Mouse (Mus musculus): Measurements from ENCODE around the gene Pvr. TPM values are rescaled to one million over a fixed set of nuclear protein-coding genes. Genes with fewer than 3 reads are reported as not detected.

Gene Pvr
- polyA plus RNA-seq, 1 experiment from 2014 or later, result 38.0 TPM

DNA sequence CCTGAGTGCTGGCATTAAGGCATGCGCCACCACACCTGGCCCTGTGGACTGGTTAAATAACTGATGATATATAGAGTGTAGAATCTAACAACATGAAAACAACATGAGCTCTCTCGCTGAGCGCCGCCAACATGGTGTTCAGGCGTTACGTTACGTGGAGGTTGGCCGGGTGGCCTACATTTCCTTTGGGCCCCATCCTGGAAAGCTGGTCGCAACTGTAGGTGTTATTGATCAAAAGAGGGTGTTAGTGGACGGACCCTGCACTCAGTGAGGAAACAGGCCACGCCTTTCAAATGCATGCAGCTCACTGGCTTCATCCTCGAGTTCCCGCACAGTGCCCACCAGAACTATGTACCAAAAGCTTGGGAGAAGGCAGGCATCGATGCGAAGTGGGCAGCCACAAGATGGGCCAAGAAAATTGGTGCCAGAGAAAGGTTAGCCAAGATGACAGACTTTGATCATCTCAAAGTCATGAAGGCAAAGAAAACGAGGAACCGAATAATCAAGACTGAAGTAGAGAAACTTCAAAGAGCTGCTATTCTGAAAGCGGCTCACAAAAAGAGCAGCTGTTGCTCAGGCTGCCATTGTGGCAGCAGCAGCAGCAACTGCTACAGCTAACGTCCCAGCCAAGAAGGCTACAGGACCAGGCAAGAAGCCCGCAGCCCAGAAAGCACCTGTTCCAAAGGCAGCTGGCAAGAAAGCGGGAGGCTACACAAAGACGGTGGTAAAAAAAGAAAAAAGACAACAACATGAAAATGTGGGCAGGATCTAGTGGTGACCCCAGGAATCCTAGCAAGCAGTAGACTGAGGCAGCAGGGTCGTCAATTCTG is 9.1 kb downstream of the Pvr start:
- ATAC-seq (no peak), DNase-seq (ENCODE audit: low read depth, low spot score) (no peak)
- TF ChIP-seq CTCF (IDR thresholded peaks at IDR 0.05), result no peak
- ChIA-PET CTCF (interaction anchor here (0.7 to 3.1 kb wide), 10 partner anchors 8 to 72 kb away, joined by 3 to 17 read pairs (median 4); no protein-coding TSS in a partner anchor), POLR2A (interaction anchor here (0.6 to 1.4 kb wide), 5 partner anchors 8 to 221 kb away, joined by 3 to 4 read pairs (median 3); no protein-coding TSS in a partner anchor)
- in situ Hi-C loops (cut with MboI; ENCODE audit: low pct_unique_long_range_greater_than_20kb), result loop anchor here (5.0 kb wide), 1 partner anchor 45 kb away; no protein-coding TSS in a partner anchor
- no peaks in the 10 kb centered on the region for H3K27me3 ChIP-seq

DNA sequence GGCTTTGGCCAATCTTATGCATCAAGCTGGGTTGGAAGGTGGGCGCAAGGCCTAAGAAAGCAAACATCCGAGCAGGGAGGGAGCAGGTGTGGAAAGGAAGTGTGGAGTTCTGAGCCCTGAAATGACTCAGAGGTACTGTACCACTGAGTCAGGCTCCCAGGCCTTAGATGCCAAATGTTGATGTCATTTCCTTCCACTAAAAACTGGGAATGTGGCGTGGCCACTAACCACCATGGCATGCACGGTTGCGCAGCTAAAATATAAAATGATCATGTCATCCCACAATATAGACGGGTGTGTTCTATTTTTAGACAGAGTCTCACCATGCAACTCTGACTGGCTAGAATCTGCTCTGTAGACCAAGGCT is 9.7 kb downstream of the Pvr start:
- DNase-seq (ENCODE audit: low read depth, low spot score) (peak; percentile 95), ATAC-seq (peak; percentile 93)
- in situ Hi-C loops (cut with MboI; ENCODE audit: low pct_unique_long_range_greater_than_20kb), result loop anchor here (5.0 kb wide), 1 partner anchor 46 kb away; no protein-coding TSS in a partner anchor
- TF ChIP-seq CTCF (IDR thresholded peaks at IDR 0.05), result no peak
- POLR2A ChIA-PET, result interaction anchor here (0.7 to 1.4 kb wide), 3 partner anchors 9 to 49 kb away, joined by 3 read pairs; no protein-coding TSS in a partner anchor
- H3K27me3 ChIP-seq, result no peaks in the 10 kb centered on the region
- CTCF ChIA-PET, result interaction anchor here (0.7 to 3.1 kb wide), 10 partner anchors 9 to 72 kb away, joined by 3 to 17 read pairs (median 4); no protein-coding TSS in a partner anchor

DNA sequence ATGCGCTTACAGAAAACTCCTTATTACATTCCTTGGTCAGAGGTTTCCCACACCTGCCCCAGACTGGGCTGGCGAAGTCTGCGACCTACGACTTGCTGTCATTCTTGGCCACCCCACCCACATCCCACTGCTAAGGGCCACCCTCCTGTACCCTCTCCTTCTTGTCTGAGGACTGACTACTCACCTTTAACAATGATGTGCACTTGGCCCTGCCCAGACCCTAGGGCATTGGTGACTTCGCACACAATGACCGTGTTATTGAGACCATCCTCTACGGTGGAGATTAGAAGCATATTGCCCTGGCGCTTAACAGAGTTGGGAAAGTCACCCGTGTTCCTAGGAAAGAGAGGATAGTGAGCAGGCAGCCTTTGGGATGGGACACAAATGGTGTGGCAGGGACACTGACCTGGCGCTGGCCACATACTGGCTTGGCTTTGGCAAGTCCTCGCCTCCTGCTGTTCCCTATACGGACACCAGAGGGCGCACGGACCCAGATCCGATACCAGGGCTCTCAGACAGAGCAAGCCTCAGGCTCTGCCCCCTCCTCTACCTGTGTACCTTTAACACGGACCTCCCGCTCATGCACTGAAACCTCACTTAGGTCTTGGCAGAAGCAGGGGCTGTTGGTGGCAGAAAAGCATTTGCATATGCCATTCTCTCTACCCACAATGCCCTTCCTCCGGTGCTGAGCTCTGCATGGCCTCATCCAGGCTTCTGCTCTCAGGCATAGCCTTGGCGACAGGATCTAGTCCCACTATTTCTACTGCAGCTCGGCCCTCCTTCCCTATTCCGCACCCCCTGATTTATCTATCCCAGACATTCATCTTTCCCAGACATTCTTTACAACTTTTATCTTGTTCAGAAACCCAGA is 10.3 kb downstream of the Pvr start:
- ATAC-seq (peak; percentile 56), DNase-seq (ENCODE audit: low read depth, low spot score) (no peak)
- peak; percentile 81 for TF ChIP-seq CTCF (IDR thresholded peaks at IDR 0.05)
- ChIA-PET POLR2A (interaction anchor here (0.7 to 1.0 kb wide), 3 partner anchors 46 to 50 kb away, joined by 3 to 5 read pairs (median 3); no protein-coding TSS in a partner anchor), CTCF (interaction anchor here (0.7 to 3.1 kb wide), 10 partner anchors 10 to 71 kb away, joined by 3 to 17 read pairs (median 4); no protein-coding TSS in a partner anchor)
- no peaks in the 10 kb centered on the region for H3K27me3 ChIP-seq
- in situ Hi-C loops (cut with MboI; ENCODE audit: low pct_unique_long_range_greater_than_20kb), result loop anchor here (5.0 kb wide), 1 partner anchor 47 kb away; no protein-coding TSS in a partner anchor

DNA sequence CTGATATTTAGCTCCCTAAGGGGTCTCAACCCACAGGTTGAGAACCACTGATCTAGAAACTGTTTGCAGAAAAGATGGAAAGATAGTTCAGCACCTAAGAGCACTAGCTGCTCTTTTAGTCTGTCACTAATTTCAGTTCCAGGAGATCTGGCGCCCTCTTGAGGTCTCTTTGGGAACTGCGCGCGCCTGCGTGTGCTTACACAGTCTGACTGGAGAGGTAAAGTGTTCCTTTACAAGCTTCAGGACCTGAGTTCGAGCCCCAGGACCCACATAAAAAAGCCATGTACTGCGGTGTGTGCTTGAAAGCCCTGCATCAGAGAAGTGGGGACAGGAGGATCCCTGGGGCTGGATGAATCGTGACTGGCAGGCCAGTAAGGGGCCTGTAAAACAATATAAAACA is 31.1 kb downstream of the Pvr start:
- DNase-seq (ENCODE audit: low read depth, low spot score) (no peak), ATAC-seq (no peak)
- ChIA-PET POLR2A (no interaction called here), CTCF (interaction anchor here (0.6 to 1.4 kb wide), 7 partner anchors 9 to 191 kb away, joined by 3 to 6 read pairs (median 3); partner anchors contain the start of gene Apoe)
- peaks cover 3% of the 10 kb centered on the region for H3K27me3 ChIP-seq
- in situ Hi-C loops (cut with MboI; ENCODE audit: low pct_unique_long_range_greater_than_20kb), result no loop called here
- peak; percentile 80 for TF ChIP-seq CTCF (IDR thresholded peaks at IDR 0.05)

DNA sequence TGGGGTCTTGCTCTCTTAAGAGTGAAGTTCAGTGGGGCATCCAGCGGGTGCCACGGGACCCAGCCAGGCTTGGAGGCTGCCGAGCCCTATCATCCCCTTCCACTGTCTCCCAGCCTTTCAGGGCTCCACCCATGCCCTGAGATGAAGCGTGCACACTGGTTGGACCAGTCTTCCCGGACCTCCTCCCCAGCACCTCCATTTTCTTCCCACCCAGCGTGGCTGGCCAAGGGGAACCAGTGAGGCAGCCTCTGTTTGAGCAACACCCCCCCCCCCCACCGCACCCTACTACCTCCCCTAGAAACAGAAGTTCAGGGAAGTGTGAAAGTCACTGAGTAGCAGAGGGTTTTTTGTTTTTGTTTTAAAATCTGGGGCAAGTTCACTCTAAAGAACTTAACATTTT is 33.1 kb downstream of the Pvr start, which contains the start of gene Ceacam19:
TSS of gene Ceacam19 (minus strand) at position 117 of the 400 bp plus-strand sequence.
- TF ChIP-seq CTCF (IDR thresholded peaks at IDR 0.05), result no peak
- ATAC-seq (peak; percentile 21), DNase-seq (ENCODE audit: low read depth, low spot score) (no peak)
- POLR2A ChIA-PET, result no interaction called here
- in situ Hi-C loops (cut with MboI; ENCODE audit: low pct_unique_long_range_greater_than_20kb), result no loop called here
- H3K27me3 ChIP-seq, result peaks cover 3% of the 10 kb centered on the region
- CTCF ChIA-PET, result interaction anchor here (1.1 kb wide), 1 partner anchor 16 kb away, joined by 3 read pairs; no protein-coding TSS in a partner anchor

DNA sequence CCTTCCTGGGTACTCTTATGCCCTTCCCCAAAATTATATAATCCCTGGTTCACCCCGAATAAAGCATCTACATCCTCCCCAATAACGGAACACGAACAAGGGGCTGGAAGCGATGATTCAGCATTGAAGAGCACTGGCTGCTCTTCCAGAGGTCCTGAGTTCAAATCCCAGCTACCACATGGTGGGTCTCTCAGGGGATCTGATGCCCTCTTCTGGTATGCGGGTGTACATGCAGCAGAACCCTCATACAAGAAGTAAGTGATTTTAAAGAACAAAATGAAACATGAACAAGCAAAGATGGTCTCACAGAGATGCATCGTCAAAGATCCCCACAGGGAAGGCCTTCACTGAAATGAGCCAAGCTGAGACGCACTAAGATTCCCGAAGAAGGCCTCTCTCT is 40.2 kb downstream of the Pvr start:
- no peaks in the 10 kb centered on the region for H3K27me3 ChIP-seq
- in situ Hi-C loops (cut with MboI; ENCODE audit: low pct_unique_long_range_greater_than_20kb), result no loop called here
- ATAC-seq (no peak), DNase-seq (ENCODE audit: low read depth, low spot score) (no peak)
- CTCF ChIA-PET, result interaction anchor here (1.5 to 1.7 kb wide), 3 partner anchors 9 to 80 kb away, joined by 3 to 6 read pairs (median 3); no protein-coding TSS in a partner anchor
- POLR2A ChIA-PET, result no interaction called here
- TF ChIP-seq CTCF (IDR thresholded peaks at IDR 0.05), result peak; percentile 59

DNA sequence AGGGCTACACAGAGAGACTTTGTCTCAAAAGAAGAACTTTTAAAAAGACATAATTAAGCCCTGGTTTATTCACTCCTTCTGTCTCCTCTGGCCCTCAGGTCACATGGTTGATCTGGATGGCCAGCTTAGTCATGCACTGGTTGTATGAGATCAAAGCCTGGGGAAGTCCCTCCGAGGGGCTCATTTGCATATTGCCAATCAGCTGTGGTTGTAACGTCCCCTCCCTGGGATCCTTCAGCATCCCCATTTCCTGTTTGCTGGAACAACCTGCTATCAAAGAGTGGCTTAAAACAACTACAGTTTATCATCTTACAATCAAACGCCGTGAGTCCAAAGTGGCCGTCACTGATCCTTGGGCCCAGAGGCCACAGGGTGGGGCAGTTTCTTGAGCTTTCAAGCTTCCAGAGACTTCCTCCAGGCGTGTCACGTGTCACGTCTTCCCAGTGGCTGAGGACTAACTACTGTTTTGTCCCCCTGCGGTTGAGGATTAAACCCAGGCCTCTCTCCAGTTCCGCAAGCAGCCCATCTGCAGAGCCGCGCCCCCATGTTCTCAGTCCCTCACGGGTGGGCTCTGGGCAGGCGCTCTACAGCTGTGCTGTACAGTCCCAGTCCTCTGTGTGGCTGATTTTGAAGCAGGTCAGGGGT is 44.1 kb downstream of the Pvr start:
- in situ Hi-C loops (cut with MboI; ENCODE audit: low pct_unique_long_range_greater_than_20kb), result loop anchor here (5.0 kb wide), 1 partner anchor 80 kb away; no protein-coding TSS in a partner anchor
- POLR2A ChIA-PET, result no interaction called here
- peak; percentile 64 for ATAC-seq
- peak; percentile 35 for DNase-seq (ENCODE audit: low read depth, low spot score)
- CTCF ChIA-PET, result interaction anchor here (0.9 to 2.5 kb wide), 7 partner anchors 8 to 128 kb away, joined by 3 to 9 read pairs (median 3); partner anchors contain the start of gene Cblc
- no peak for TF ChIP-seq CTCF (IDR thresholded peaks at IDR 0.05)
- H3K27me3 ChIP-seq, result no peaks in the 10 kb centered on the region

DNA sequence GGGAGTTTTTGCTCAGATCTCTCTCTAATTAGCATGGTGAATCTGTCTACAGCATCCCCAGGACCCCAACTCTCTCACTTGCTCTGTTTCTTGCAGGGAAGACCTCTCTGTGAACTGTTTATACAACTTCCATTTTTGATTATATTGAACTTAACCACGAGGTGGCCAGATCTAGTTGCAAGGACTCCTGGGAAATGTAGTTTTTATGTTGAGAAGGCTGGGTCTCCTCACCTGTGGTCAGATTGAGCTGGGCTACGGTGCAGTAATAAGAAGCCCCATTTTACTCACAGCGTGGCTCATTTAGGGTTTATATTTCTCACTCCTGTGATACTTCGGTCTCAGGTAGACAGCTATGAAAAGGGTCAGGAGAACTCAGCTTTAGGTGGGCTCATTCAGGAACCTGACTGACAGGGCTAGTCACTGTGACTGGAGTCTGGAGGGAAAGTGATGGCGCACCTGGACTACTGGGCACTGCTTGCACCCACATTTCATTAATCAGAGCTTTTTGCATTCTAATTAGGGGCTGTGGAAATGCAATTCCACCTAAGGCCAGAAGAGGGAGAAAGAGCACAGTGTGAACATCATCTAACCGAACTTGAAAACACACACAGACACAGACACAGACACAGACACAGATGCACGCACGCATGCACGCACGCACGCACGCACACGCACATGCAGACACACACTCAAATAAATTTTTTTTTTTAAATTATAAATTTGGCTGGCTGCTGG is 44.8 kb downstream of the Pvr start:
- H3K27me3 ChIP-seq, result no peaks in the 10 kb centered on the region
- ChIA-PET CTCF (interaction anchor here (0.6 to 2.5 kb wide), 11 partner anchors 9 to 127 kb away, joined by 3 to 9 read pairs (median 3); partner anchors contain the start of gene Cblc), POLR2A (no interaction called here)
- no peak for DNase-seq (ENCODE audit: low read depth, low spot score)
- no peak for ATAC-seq
- peak; percentile 79 for TF ChIP-seq CTCF (IDR thresholded peaks at IDR 0.05)
- in situ Hi-C loops (cut with MboI; ENCODE audit: low pct_unique_long_range_greater_than_20kb), result loop anchor here (5.0 kb wide), 1 partner anchor 81 kb away; no protein-coding TSS in a partner anchor

Data from Patski (cell line).